Mouse (Mus musculus) heart, embryonic 14.5 days (tissue): ENCODE data around the gene Parva. TPM values are rescaled to one million over a fixed set of nuclear protein-coding genes. Genes with fewer than 3 reads are reported as not detected.

Experiments used
- ATAC-seq: fragments of 200-750 bp; cut with Nextera tagmentation; 2 replicates; pipeline ENCODE4 v1.8.0; 2017; ENCODE audit warnings: low read depth, moderate TSS enrichment; ENCODE audit not compliant: insufficient number of reproducible peaks, insufficient read depth, low FRiP score
- H3K27ac ChIP-seq, 2 experiments: fragments of 200-500 bp in 1 of 2; fragments of 300-500 bp in 1 of 2; sonication (generic) in 1 of 2; replicated peaks in 1 of 2; 2 replicates each; pipeline ENCODE4 v1.5.1; 2012 to 2014; ENCODE audit warnings: low read depth in 2 of 2, low read length in 2 of 2, control low read depth in 1 of 2, mild to moderate bottlenecking in 1 of 2, mixed read lengths in 1 of 2; ENCODE audit not compliant: control insufficient read depth in 1 of 2, insufficient read depth in 1 of 2
- H3K27me3 ChIP-seq: fragments of 300-500 bp; sonication (generic); 2 replicates; pipeline ENCODE4 v1.6.1; 2014; ENCODE audit warnings: mild to moderate bottlenecking, low read length, control low read depth; ENCODE audit not compliant: control insufficient read depth, insufficient read depth
- H3K36me3 ChIP-seq: fragments of 300-500 bp; sonication (generic); 2 replicates; pipeline ENCODE4 v1.6.1; 2014; ENCODE audit warnings: mild to moderate bottlenecking, control low read depth, low read length, mixed read lengths; ENCODE audit not compliant: control insufficient read depth, insufficient read depth
- H3K4me1 ChIP-seq, 2 experiments: fragments of 200-500 bp in 1 of 2; fragments of 300-500 bp in 1 of 2; sonication (generic) in 1 of 2; 2 replicates each; pipeline ENCODE4 v1.6.1; 2012 to 2014; ENCODE audit warnings: low read length in 2 of 2, control low read depth in 1 of 2, mixed read lengths in 1 of 2; ENCODE audit not compliant: control insufficient read depth in 2 of 2, insufficient read depth in 2 of 2
- H3K4me2 ChIP-seq: fragments of 300-500 bp; sonication (generic); 2 replicates; pipeline ENCODE4 v1.6.1; 2014; ENCODE audit warnings: mild to moderate bottlenecking, low read length
- H3K4me3 ChIP-seq, 2 experiments: fragments of 200-500 bp in 1 of 2; fragments of 300-500 bp in 1 of 2; sonication (generic) in 1 of 2; 2 replicates each; pipeline ENCODE4 v1.5.1; 2012 to 2014; ENCODE audit warnings: low read length in 2 of 2, mild to moderate bottlenecking in 2 of 2, control low read depth in 1 of 2, low read depth in 1 of 2, moderate library complexity in 1 of 2; ENCODE audit not compliant: control insufficient read depth in 1 of 2, insufficient read depth in 1 of 2
- H3K9ac ChIP-seq: fragments of 300-500 bp; sonication (generic); 2 replicates; pipeline ENCODE4 v1.6.1; 2014; ENCODE audit warnings: mild to moderate bottlenecking, low read length
- H3K9me3 ChIP-seq: fragments of 300-500 bp; sonication (generic); 2 replicates; pipeline ENCODE4 v1.6.1; 2016; ENCODE audit warnings: low read length, control low read depth; ENCODE audit not compliant: control insufficient read depth
- WGBS: fragments of 180-500 bp; shearing (Covaris S2); extraction: QIAGEN DNeasy Blood & Tissue Kit; methylation state at CpG from one replicate; pipeline ENCODE4 v1.1.7; 2014; 5-methylcytosine and 5-hydroxymethylcytosine counted together
- polyA plus RNA-seq: library from polyadenylated mRNA; unstranded; fragments of >200 nt; fragmentation: Nextera tagmentation; extraction: Ambion mirVana; gene quantifications from 2 replicates; pipeline ENCODE4 v1.2.1, GENCODE M21; 2014

The Parva gene
- polyA plus RNA-seq, 1 experiment from 2014 or later = 79.1 TPM

DNA sequence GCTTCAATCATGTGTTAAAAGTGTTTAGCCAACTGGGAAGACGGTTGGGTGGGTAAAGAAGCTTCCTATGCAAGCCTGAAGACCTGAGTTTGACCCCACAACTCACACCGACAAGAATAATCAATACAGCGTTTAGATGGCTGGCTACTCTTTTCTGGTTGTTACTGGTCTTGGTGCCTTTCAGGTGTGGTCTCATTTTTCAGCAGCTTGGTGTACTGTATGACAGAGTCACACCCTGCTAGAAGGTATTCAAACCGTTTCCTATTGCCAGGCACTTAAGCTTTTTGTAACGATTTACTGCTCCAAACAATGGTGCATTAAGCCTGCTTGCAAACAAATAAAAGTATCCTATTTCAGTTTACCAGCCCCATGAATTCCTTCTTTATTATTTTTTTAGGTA is 25.2 kb downstream of the Parva start:
- Histone ChIP-seq H3K4me1 (peaks cover 18 to 25% of the 10 kb centered on the region in 2 experiments), H3K9me3 (no peaks in the 10 kb centered on the region), H3K9ac (no peak overlapping the region), H3K27me3 (no peaks in the 10 kb centered on the region), H3K27ac (no peak overlapping the region), H3K4me3 (no peak overlapping the region), H3K36me3 (no peaks in the 10 kb centered on the region), H3K4me2 (no peak overlapping the region)
- ATAC-seq = no peak
- WGBS = 70% methylated on average over 5 of the region's 5 CpGs

DNA sequence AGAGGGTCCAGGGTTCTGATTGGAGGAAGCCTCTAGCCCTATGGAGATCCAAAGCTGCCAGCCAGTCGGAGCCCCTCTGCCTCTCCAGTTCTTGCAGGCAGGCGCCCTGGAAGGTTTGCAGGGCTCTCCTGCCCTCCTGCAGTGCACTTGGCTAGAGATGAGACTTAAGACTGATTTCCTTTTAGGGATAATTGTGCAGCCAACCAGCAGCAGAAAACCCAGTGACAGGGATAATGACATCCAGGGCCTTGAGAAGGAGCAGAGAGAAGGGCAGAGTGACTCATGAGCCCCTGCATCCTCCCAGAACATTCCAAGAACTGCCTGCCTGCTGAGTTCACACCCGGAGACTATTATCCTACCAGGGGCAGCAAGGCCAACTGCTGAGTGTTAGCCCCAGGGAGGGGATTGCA is 26.5 kb downstream of the Parva start:
- no peak for ATAC-seq
- H3K9ac ChIP-seq = peak overlapping the region; percentile 18; the same call in 1 of the 2 replicates

GRCm38 (mm10) chr7:112454380-112454779 is 27.1 kb downstream of the Parva start:
- Histone ChIP-seq H3K4me2 (no peak overlapping the region), H3K9ac (peak overlapping the region; percentile 25), H3K27ac (peak overlapping the region; percentile 25 to 57; a peak in 2 of 4 replicates), H3K9me3 (no peaks in the 10 kb centered on the region), H3K27me3 (no peaks in the 10 kb centered on the region), H3K36me3 (no peaks in the 10 kb centered on the region), H3K4me1 (peaks cover 26 to 37% of the 10 kb centered on the region in 2 experiments), H3K4me3 (no peak overlapping the region)
- WGBS = 66% methylated on average over 6 of the region's 6 CpGs
- no peak for ATAC-seq

More for the DNA sequence above, 26.5 kb downstream of the Parva start:
- Histone ChIP-seq H3K4me1 (peaks cover 24 to 35% of the 10 kb centered on the region in 2 experiments), H3K9me3 (no peaks in the 10 kb centered on the region), H3K4me2 (no peak overlapping the region), H3K27me3 (no peaks in the 10 kb centered on the region), H3K4me3 (no peak overlapping the region), H3K36me3 (no peaks in the 10 kb centered on the region), H3K27ac (peak overlapping the region; percentile 25 to 57)
- 12% methylated on average over 3 of the region's 3 CpGs for WGBS

- Histone ChIP-seq H3K27ac (0 out of 4 replicates have a peak overlapping the region, but pooled peaks of 1 of the 2 experiments have one; percentile 9), H3K4me1 (peaks cover 26 to 37% of the 10 kb centered on the region in 2 experiments), H3K4me2 (no peak overlapping the region), H3K9ac (peak overlapping the region; percentile 25), H3K9me3 (no peaks in the 10 kb centered on the region), H3K36me3 (no peaks in the 10 kb centered on the region), H3K27me3 (no peaks in the 10 kb centered on the region), H3K4me3 (no peak overlapping the region)
- 62% methylated on average over 2 of the region's 2 CpGs for WGBS
- no peak for ATAC-seq
These were observed 27.6 kb downstream of the Parva start for GRCm38 (mm10) chr7:112454951-112455350.

DNA sequence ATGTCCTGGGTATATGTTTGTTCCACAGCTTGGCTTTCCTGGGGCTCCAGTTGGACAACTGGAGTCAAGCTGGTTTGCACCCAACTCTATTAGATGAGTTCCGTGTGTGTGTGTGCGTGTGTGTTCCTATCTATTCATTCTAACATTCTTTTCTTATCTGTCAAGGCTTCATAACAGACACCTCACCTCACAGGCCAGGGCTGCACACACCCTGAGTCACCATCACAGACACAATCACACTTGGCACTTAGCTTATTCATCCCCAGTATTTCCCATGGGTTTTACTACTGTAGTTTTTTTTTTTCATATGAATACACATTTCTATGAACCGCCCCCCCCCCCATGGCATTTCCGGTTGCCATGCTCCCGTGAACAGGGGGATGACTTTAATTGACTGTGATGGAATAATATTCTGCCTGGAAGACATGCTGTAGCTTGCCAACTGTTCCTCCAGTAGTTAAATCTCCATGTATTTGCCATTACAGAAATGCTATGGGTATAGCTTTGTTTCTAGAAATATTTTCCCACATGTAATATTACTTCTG is 28.3 kb downstream of the Parva start:
- no peaks in the 10 kb centered on the region for H3K27me3 ChIP-seq
- peaks cover 26 to 37% of the 10 kb centered on the region in 2 experiments for H3K4me1 ChIP-seq
- H3K27ac ChIP-seq = no peak overlapping the region
- WGBS = 58% methylated on average over 5 of the region's 5 CpGs
- no peaks in the 10 kb centered on the region for H3K36me3 ChIP-seq
- no peak overlapping the region for H3K9ac ChIP-seq
- no peak overlapping the region for H3K4me2 ChIP-seq
- ATAC-seq = no peak
- no peaks in the 10 kb centered on the region for H3K9me3 ChIP-seq
- no peak overlapping the region for H3K4me3 ChIP-seq

GRCm38 (mm10) chr7:112457373-112457772 is 30.1 kb downstream of the Parva start:
- Histone ChIP-seq H3K4me2 (no peak overlapping the region), H3K9ac (no peak overlapping the region), H3K4me1 (peaks cover 30 to 38% of the 10 kb centered on the region in 2 experiments), H3K36me3 (no peaks in the 10 kb centered on the region), H3K27me3 (no peaks in the 10 kb centered on the region), H3K27ac (no peak overlapping the region), H3K4me3 (no peak overlapping the region), H3K9me3 (no peaks in the 10 kb centered on the region)
- 80% methylated on average over 4 of the region's 4 CpGs for WGBS
- no peak for ATAC-seq

GRCm38 (mm10) chr7:112457920-112458319 is 30.6 kb downstream of the Parva start:
- Histone ChIP-seq H3K36me3 (no peaks in the 10 kb centered on the region), H3K9me3 (no peaks in the 10 kb centered on the region), H3K4me2 (no peak overlapping the region), H3K4me3 (no peak overlapping the region), H3K9ac (no peak overlapping the region), H3K27ac (no peak overlapping the region), H3K27me3 (no peaks in the 10 kb centered on the region), H3K4me1 (peaks cover 36 to 44% of the 10 kb centered on the region in 2 experiments)
- no peak for ATAC-seq
- 90% methylated on average over 4 of the region's 4 CpGs for WGBS

DNA sequence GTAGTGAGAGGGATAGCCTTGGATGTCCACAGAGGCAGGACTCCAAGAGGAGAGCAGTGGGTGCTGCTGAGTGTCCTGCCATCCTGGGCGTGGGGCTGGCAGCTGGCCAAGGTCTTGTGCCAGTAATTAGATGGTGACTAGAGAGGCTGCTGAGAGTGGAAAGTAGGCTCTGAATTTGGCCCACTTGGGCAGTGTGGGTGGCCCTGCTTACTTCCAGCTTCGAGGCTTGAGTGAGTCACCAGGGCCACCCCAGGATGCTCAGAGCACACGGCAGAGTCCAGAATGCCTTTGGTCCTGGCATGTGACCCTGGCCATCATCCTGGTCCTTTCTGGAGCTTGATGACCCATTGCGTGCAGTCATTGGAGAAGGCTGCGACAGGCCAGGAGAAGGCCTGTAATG is 31.1 kb downstream of the Parva start:
- no peak; the same call in 1 of the 2 replicates for ATAC-seq
- WGBS = 60% methylated on average over 5 of the region's 5 CpGs
- H3K27ac ChIP-seq = 0 out of 4 replicates have a peak overlapping the region, but pooled peaks of 1 of the 2 experiments have one; percentile 33

More for the DNA sequence above, 31.1 kb downstream of the Parva start:
- Histone ChIP-seq H3K36me3 (no peaks in the 10 kb centered on the region), H3K27me3 (no peaks in the 10 kb centered on the region), H3K9ac (no peak overlapping the region), H3K4me2 (no peak overlapping the region), H3K4me1 (peaks cover 39 to 46% of the 10 kb centered on the region in 2 experiments), H3K9me3 (no peaks in the 10 kb centered on the region), H3K4me3 (no peak overlapping the region)
